Mouse (Mus musculus) bone marrow, adult 2 months (tissue): ENCODE measurements around the gene Hoxa7.

Experiments
- CTCF ChIP-seq: fragments of 200-500 bp; IDR thresholded peaks from 2 replicates; pipeline ENCODE4 v1.5.1; 2011; ENCODE audit warnings: low read length, control low read depth; ENCODE audit not compliant: control insufficient read depth, insufficient read depth
- POLR2A ChIP-seq: fragments of 200-500 bp; IDR thresholded peaks from 2 replicates; pipeline ENCODE4 v1.6.1; 2011; ENCODE audit warnings: low read depth, mild to moderate bottlenecking, control low read depth, low read length, borderline replicate concordance; ENCODE audit not compliant: control insufficient read depth

DNA sequence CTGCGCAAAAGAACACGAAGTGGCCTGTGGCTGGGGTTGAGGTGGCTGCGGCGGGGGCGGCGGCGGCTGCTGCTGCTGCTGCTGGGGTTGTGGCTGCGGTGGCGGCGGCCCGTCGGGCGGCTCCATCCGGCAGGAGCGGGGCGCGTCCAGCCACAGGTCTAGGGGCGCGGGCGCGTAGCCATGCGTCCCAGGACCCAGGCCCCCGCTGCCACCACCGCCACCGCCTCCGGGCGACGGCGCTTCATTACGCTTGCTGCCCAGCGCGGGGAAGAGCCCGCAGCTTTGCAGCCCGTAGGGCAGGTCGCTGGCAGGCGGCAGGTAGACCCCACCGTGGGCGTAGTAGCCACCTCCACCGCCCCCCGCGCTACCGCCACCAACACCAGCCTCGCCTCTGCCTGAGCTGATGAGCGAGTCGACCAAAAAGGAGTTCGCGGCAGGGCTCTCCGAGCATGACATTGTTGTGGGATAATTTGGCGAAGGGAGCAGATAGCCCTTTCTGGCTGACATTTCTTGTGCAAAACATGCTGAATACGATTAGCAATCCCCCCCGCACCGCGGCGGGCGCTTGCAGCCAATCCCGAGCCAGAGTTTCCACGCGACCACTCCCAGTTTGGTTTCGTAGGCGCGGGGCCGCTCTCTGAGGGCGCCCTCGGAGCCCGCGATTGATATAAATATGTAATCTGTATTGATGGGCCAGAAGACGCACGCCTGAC is 12.9 kb upstream of the Hoxa7 start:
- TF ChIP-seq POLR2A, result no peak
- no peak for TF ChIP-seq CTCF
